Mouse (Mus musculus): ENCODE measurements at regions not wholly inside any gene's neighbourhood (a gene's known extent, or its start where the extent isn't known, plus 50 kb on each side); places are given as distances from the start of the nearest gene placed in this dataset.

DNA sequence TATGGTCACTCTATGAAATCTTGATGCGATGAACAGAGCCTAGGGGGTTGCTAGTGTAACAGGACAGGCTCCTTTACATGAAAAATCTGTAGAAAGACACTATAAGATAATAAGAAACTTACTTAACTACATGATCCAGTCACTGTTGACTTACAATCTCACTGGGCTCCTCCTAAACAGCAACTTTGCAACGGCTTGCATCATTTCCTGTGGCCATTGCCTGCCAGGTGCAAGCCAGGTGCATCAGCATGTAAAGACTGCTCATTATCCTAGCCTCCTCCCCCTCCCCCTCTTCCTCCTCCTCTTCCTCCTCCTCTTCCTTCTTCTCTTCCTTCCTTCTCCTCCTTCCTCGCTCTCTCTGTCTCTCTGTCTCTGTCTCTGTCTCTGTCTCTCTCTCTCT is 352.5 kb downstream of the Nuak1 start:
- TF ChIP-seq POLR2A (IDR thresholded peaks at IDR 0.05; ENCODE audit: insufficient read length, low read depth) (no peak), TCF12 (IDR thresholded peaks at IDR 0.05; ENCODE audit: insufficient read depth, poor library complexity, severe bottlenecking) (peak; percentile 18), MAX (IDR thresholded peaks at IDR 0.05; ENCODE audit: low read depth) (no peak), E2F4 (IDR thresholded peaks at IDR 0.05; ENCODE audit: insufficient read depth) (no peak), MYOG (IDR thresholded peaks at IDR 0.05; ENCODE audit: control insufficient read depth in 1 of 3, insufficient read depth in 1 of 3, insufficient read length in 2 of 3, low read depth in 2 of 3) (peak in 1 of 3 experiments; percentile 76), POLR2AphosphoS2 (IDR thresholded peaks at IDR 0.05; ENCODE audit: insufficient read length, low read depth) (no peak), CEBPB (IDR thresholded peaks at IDR 0.05; ENCODE audit: insufficient read depth, poor library complexity, severe bottlenecking) (peak; percentile 78; the same call in 1 of the 2 replicates), USF1 (IDR thresholded peaks at IDR 0.05; ENCODE audit: low read depth) (no peak), REST (IDR thresholded peaks at IDR 0.05; ENCODE audit: insufficient read depth, insufficient read length) (no peak)
